Mouse (Mus musculus) megakaryocyte, embryonic 14.5 days (primary cell): ENCODE measurements around the gene Cct4. TPM values are rescaled to one million over a fixed set of nuclear protein-coding genes. Genes with fewer than 3 reads are reported as not detected.

Experiments used
- H3K27me3 ChIP-seq: replicated peaks from 2 replicates; pipeline ENCODE3; 2012; ENCODE audit warnings: inconsistent platforms
- H3K36me3 ChIP-seq: replicated peaks from 2 replicates; pipeline ENCODE3; 2012; ENCODE audit warnings: low read length, inconsistent platforms, mixed read lengths
- H3K4me1 ChIP-seq: 2 replicates; pipeline ENCODE4 v1.6.1; 2012; ENCODE audit warnings: inconsistent platforms
- H3K4me3 ChIP-seq: replicated peaks from 2 replicates; pipeline ENCODE3; 2012; ENCODE audit warnings: moderate library complexity, mild to moderate bottlenecking, inconsistent platforms
- H3K9me3 ChIP-seq: 2 replicates; pipeline ENCODE4 v1.6.1; 2012; ENCODE audit warnings: inconsistent platforms
- FLI1 ChIP-seq: IDR thresholded peaks from 2 replicates; pipeline ENCODE4 v1.6.1; 2012; ENCODE audit warnings: low read length, inconsistent platforms, mixed read lengths
- GATA1 ChIP-seq: IDR thresholded peaks from 3 replicates; pipeline ENCODE4 v1.6.1; 2012; ENCODE audit warnings: mixed read lengths, low read length, inconsistent platforms, borderline replicate concordance
- polyA plus RNA-seq: library from polyadenylated mRNA; stranded (reverse); fragments of >175 nt; gene quantifications from 2 replicates; pipeline ENCODE4 v1.2.3, GENCODE M21; 2012; ENCODE audit warnings: low replicate concordance; ENCODE audit not compliant: insufficient read depth

Gene Cct4
- polyA plus RNA-seq, 1 experiment = 273 TPM

- H3K27me3 ChIP-seq = peaks cover 3% of the 10 kb centered on the region
- H3K36me3 ChIP-seq = peaks cover 30% of the 10 kb centered on the region
- TF ChIP-seq FLI1 = no peak
- TF ChIP-seq GATA1 = no peak
- peaks cover 11% of the 10 kb centered on the region for H3K4me1 ChIP-seq
- H3K4me3 ChIP-seq = peak within 1 kb of the TSS; percentile 96
- H3K9me3 ChIP-seq = no peaks in the 10 kb centered on the region
These were observed 17.3 kb downstream of the Cct4 start, which contains the start of gene Fam161a for GRCm38 (mm10) chr11:23007481-23008180. Gene Fam161a (plus strand): TSS chr11:23007531.

- TF ChIP-seq FLI1 = no peak
- TF ChIP-seq GATA1 = no peak
- H3K4me3 ChIP-seq = peak overlapping the region; percentile 96
- peaks cover 3% of the 10 kb centered on the region for H3K27me3 ChIP-seq
- peaks cover 24% of the 10 kb centered on the region for H3K36me3 ChIP-seq
- H3K9me3 ChIP-seq = no peaks in the 10 kb centered on the region
- H3K4me1 ChIP-seq = peaks cover 11% of the 10 kb centered on the region
These were observed 18.0 kb downstream of the Cct4 start for GRCm38 (mm10) chr11:23008181-23008823.

- Histone ChIP-seq H3K36me3 (peaks cover 18% of the 10 kb centered on the region), H3K4me1 (peaks cover 11% of the 10 kb centered on the region), H3K4me3 (peak overlapping the region; percentile 96), H3K9me3 (no peaks in the 10 kb centered on the region), H3K27me3 (peaks cover 3% of the 10 kb centered on the region)
- TF ChIP-seq GATA1 = no peak
These were observed 18.5 kb downstream of the Cct4 start for GRCm38 (mm10) chr11:23008824-23009200.

GRCm38 (mm10) chr11:23013096-23013495, 22.8 kb downstream of the Cct4 start:
- Histone ChIP-seq H3K36me3 (no peaks in the 10 kb centered on the region), H3K4me3 (no peak overlapping the region), H3K27me3 (peaks cover 4% of the 10 kb centered on the region), H3K4me1 (no peaks in the 10 kb centered on the region; the same call in 1 of the 2 replicates), H3K9me3 (no peaks in the 10 kb centered on the region)
- no peak for TF ChIP-seq GATA1
- no peak for TF ChIP-seq FLI1

GRCm38 (mm10) chr11:23013580-23014294, 23.4 kb downstream of the Cct4 start:
- TF ChIP-seq FLI1 (no peak), GATA1 (no peak)
- Histone ChIP-seq H3K4me3 (no peak overlapping the region), H3K27me3 (peaks cover 4% of the 10 kb centered on the region), H3K9me3 (peaks cover 5% of the 10 kb centered on the region), H3K36me3 (no peaks in the 10 kb centered on the region), H3K4me1 (no peaks in the 10 kb centered on the region; the same call in 1 of the 2 replicates)

- TF ChIP-seq GATA1 (no peak), FLI1 (no peak)
- Histone ChIP-seq H3K4me3 (no peak overlapping the region), H3K4me1 (no peaks in the 10 kb centered on the region), H3K9me3 (peaks cover 6% of the 10 kb centered on the region), H3K36me3 (no peaks in the 10 kb centered on the region), H3K27me3 (peaks cover 4% of the 10 kb centered on the region)
These were observed 24.7 kb downstream of the Cct4 start for GRCm38 (mm10) chr11:23014996-23015395.

- Histone ChIP-seq H3K36me3 (no peaks in the 10 kb centered on the region), H3K4me3 (no peak overlapping the region), H3K27me3 (peaks cover 1% of the 10 kb centered on the region), H3K4me1 (no peaks in the 10 kb centered on the region), H3K9me3 (peaks cover 6% of the 10 kb centered on the region)
- no peak for TF ChIP-seq GATA1
- no peak for TF ChIP-seq FLI1
These were observed 27.6 kb downstream of the Cct4 start for GRCm38 (mm10) chr11:23017943-23018342.

GRCm38 (mm10) chr11:23020116-23020770, 29.9 kb downstream of the Cct4 start:
- no peak for TF ChIP-seq GATA1
- TF ChIP-seq FLI1 = no peak
- Histone ChIP-seq H3K36me3 (no peaks in the 10 kb centered on the region), H3K4me1 (no peaks in the 10 kb centered on the region), H3K27me3 (peaks cover 1% of the 10 kb centered on the region), H3K4me3 (no peak overlapping the region), H3K9me3 (peaks cover 6% of the 10 kb centered on the region)

- Histone ChIP-seq H3K27me3 (no peaks in the 10 kb centered on the region), H3K36me3 (no peaks in the 10 kb centered on the region), H3K4me1 (no peaks in the 10 kb centered on the region), H3K9me3 (peaks cover 6% of the 10 kb centered on the region), H3K4me3 (no peak overlapping the region)
- TF ChIP-seq FLI1 (no peak), GATA1 (no peak)
These were observed 30.5 kb downstream of the Cct4 start for GRCm38 (mm10) chr11:23020841-23021240.
